31 mouse cellular contexts compared by ENCODE assay signal in genomic region chr16:18227187-18227586, GRCm38 (mm10). TPM values are rescaled to one million over a fixed set of nuclear protein-coding genes. Genes with fewer than 3 reads are reported as not detected.
"Had no signal": no experiment of that assay in that cellular context is flagged by ENCODE, and none has a peak within 500 bp of the region (broad histone marks: within the 10 kb centered on the region; RNA-seq: fewer than 3 reads in every experiment).

No protein-coding gene starts in this region.

- H3K9ac ChIP-seq: limb, embryonic 13.5 days; liver, embryonic 12.5 days; liver, embryonic 15.5 days; lung, embryonic 15.5 days; midbrain, embryonic 13.5 days; neural tube, embryonic 13.5 days; stomach, embryonic 15.5 days had no signal

- H3K9me3 ChIP-seq: limb, embryonic 10.5 days; limb, embryonic 13.5 days; liver, embryonic 12.5 days; liver, embryonic 15.5 days; lung, embryonic 15.5 days; megakaryocyte, embryonic 14.5 days; midbrain, embryonic 10.5 days; midbrain, embryonic 13.5 days; neural tube, embryonic 13.5 days; stomach, embryonic 15.5 days had no signal

- H3K27ac ChIP-seq: kidney, postnatal 0 days; layer of hippocampus, adult 2 months; limb, embryonic 10.5 days; limb, embryonic 13.5 days; liver, embryonic 12.5 days; liver, embryonic 15.5 days; lung, embryonic 15.5 days; midbrain, embryonic 10.5 days; midbrain, embryonic 13.5 days; neural tube, embryonic 13.5 days; stomach, embryonic 15.5 days had no signal

- H3K36me3 ChIP-seq: liver, embryonic 15.5 days had no signal

- H3K4me2 ChIP-seq: limb, embryonic 13.5 days; liver, embryonic 12.5 days; liver, embryonic 15.5 days; lung, embryonic 15.5 days; midbrain, embryonic 13.5 days; neural tube, embryonic 13.5 days; stomach, embryonic 15.5 days had no signal

- H3K4me3 ChIP-seq: layer of hippocampus, adult 2 months; limb, embryonic 13.5 days; liver, embryonic 12.5 days; liver, embryonic 15.5 days; lung, embryonic 15.5 days; megakaryocyte, embryonic 14.5 days; midbrain, embryonic 10.5 days; midbrain, embryonic 13.5 days; myocyte; neural tube, embryonic 13.5 days; stomach, embryonic 15.5 days had no signal

- DNase-seq: kidney, postnatal 25 days; layer of hippocampus, adult 9-11 months; liver; lung, adult 18-20 months; lung, postnatal 10 days; lung, postnatal 36 days; retina, postnatal 1 day; right cerebral cortex, postnatal 25 days; spleen, adult 18-20 months had no signal

- ATAC-seq: midbrain, embryonic 13.5 days; midbrain, embryonic 16.5 days had no signal

- H3K27me3 ChIP-seq: limb, embryonic 13.5 days; liver, embryonic 12.5 days; liver, embryonic 15.5 days; lung, embryonic 15.5 days; midbrain, embryonic 13.5 days; neural tube, embryonic 13.5 days; stomach, embryonic 15.5 days had no signal

RNA-seq across cellular contexts. Expression of gene Ccdc188, which starts 9.5 kb away (rescaled TPM):
- total RNA-seq: layer of hippocampus, adult 2 months; layer of hippocampus, postnatal 25 days; left cerebral cortex, adult 18-20 months; left cerebral cortex, postnatal 25 days; monocyte, adult 5-6 weeks; neutrophil, adult 5-6 weeks had no signal
- polyA plus RNA-seq: kidney, embryonic 14.5 days; kidney, postnatal 0 days; large intestine, adult 2 months; limb, embryonic 10.5 days; limb, embryonic 13.5 days; liver, embryonic 12.5 days; liver, embryonic 15.5 days; lung, embryonic 15.5 days; midbrain, embryonic 10.5 days; midbrain, embryonic 16.5 days; myocyte; neural tube, embryonic 13.5 days; stomach, embryonic 15.5 days; urinary bladder, adult 2 months had no signal

RNA-seq across cellular contexts. Expression of gene Gm49776, which starts 30.9 kb away (rescaled TPM):
- total RNA-seq: layer of hippocampus, adult 2 months; left cerebral cortex, adult 18-20 months; monocyte, adult 5-6 weeks; neutrophil, adult 5-6 weeks had no signal
- polyA plus RNA-seq: large intestine, adult 2 months; limb, embryonic 10.5 days; liver, embryonic 12.5 days; liver, embryonic 15.5 days; midbrain, embryonic 13.5 days; midbrain, embryonic 16.5 days; urinary bladder, adult 2 months had no signal
